Mouse (Mus musculus) cerebral cortex, adult 2 months (tissue): ENCODE measurements around the gene Stpg1.

Experiments used
- WGBS: fragments of 180-500 bp; shearing (Covaris S2); methylation state at CpG from one replicate; pipeline ENCODE4 v1.1.7; 2018; 5-methylcytosine and 5-hydroxymethylcytosine counted together

The Stpg1 gene

DNA sequence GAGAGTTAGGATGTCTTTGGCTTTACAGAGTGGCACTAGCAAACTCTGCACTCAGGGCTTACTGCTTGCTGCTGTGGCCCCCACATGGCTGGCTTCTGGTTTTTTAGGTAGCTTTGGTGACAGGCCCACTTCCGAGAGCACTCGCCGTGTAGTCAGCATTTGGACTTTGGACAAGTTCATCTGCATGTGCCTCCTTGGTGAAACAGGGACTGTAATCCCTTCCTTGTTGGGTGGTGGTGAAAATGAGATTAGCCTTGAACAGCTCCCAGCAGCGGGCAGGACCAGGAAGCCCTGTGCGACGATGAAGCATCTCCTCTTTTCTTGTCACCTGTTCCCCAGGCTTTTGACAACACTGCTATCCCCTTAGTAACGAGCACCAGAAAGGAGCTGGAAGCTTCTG is 19.3 kb downstream of the Stpg1 start:
- 89% methylated on average over 7 of the region's 7 CpGs for WGBS

DNA sequence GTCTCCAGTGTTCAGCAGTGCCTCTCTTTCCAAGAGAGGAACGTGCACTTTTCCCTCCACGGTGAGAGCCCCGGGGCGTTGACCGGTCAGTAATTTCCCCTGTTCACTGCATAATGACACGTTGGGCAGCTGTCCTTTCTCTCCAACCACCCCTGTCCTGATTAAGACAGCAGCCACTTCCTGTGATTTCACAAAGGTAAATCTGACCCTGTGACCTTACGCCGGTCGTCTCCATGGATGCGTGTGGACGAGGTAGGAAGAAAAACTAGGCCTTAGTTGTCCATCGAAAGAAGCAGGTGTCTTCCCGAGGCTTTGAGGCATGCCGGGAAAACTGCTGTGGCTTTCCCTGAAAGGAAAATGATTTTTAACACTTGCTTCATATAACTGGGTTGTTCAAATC is 20.3 kb downstream of the Stpg1 start:
- 85% methylated on average over 14 of the region's 14 CpGs for WGBS

DNA sequence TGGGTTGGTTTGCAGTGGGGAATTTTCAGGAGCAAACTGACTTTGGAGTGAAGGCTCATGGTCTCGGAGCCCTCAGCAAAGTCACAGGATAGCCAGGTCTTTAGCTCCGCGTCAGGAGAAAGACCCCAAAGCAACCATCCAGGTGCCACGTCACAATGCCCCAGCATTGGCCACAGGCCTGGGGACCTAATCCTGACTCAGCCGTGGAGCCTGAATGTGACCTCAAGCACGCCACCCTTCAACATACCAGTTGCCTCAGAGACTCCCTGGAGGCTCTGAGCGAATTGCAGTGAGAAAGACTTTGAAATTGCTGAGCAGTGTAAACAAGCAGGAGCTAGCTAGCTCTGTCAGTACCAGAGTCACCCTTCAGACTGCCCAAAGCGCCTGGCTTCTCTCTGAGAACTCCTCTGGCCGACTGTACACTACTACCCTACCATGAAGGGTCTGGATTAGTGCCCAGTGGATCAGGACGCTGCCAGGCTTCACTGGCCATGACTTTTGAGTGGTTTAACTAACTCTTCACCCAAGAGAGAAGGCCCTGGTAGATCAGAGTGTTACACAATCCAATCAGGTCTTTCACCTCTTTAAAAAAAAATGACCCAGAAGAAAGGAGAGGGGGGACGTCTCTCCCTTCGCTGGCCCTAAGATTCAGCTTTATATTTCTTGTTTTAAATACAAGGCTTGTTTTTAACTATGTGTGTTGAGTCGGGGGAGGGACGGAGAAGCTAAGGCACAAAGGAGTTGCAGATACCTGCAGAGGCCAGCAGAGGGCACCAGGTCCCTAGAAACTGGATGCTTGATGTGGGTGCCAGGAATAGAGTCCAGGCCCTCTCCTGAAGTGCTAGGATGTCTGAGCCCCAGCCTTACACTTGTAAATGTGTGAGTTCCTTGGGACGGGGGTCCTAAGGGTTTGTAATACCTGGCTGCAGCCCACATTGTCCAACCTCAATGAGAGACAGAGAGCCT is 22.0 kb downstream of the Stpg1 start:
- 71% methylated on average over 15 of the region's 15 CpGs for WGBS

DNA sequence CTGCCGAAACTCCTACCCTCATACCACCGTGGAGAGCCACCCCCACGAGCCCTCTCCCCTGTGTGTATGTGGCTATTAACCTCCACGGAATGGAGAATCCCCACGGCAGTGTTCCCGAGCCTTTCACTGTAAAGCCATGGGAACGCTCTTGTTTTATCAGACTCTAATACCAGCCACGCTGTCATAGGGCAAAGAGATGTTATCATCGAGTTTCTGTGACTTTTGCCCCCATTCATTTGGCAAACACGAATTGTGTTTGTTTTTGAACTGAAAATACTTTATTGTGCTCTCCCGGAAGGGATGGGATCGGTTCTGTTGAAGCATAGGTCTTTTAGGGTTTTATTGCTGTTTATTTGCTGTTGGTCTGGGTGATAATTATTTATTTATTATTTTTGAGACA is 23.5 kb downstream of the Stpg1 start:
- 85% methylated on average over 12 of the region's 12 CpGs for WGBS

DNA sequence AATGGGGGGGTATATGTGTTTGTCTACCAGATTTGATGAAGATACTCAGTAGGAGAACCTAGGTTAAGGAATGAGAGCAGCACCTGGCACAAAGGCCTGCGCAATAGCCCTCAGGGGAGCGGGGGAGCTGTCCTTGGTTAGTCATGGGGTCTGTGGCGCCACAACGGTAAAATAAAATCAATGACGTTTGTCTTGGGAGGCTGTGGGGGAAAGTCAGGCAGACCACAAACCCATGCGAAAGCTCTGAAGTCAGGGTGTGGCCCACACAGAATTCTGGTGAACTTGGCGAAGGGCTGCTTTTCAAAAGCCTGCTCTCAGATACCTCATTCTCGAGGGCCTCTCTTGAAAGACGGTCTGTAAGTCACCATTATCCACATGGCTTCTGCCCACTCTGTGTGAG is 25.8 kb downstream of the Stpg1 start:
- 85% methylated on average over 9 of the region's 9 CpGs for WGBS

DNA sequence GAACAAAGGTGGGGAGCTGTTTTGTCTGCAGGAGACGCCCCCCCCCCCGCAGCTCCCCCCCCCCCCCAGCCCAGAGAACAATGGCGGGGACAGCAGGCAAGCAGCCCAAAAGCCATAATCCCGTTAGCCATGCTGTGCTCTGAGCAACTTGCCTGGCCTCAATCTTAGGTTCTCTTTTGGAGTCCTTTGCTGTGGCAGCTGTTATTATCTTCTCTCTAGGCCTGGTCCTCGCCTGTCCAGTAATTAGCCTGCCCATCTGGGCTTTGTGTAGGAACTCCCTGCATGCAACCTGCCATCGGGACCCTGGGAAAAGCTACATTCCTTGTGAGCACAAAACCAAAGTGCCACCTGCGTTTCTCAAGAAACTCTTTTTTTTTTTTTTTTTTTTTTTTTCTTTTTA is 29.3 kb downstream of the Stpg1 start:
- 26% methylated on average over 6 of the region's 7 CpGs for WGBS

DNA sequence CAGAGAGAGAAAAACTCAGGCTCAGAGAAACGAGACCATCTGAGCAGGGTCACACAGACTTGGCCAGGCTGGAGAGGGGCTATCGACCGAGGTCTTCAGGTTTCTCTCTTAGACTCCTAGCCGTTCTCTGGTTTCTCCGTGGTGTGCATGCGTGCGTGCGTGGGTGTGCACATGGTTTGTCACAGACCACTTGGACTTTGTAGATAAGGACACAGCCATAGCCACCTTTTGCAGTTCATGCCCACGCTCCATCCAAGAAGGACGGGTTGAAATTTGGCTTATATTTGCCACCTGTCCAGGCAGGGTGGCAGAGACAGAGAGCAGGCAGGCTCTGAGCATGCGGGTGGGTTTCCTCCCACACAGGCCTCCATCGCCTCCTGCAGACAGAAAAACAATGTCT is 30.5 kb downstream of the Stpg1 start:
- WGBS, result 68% methylated on average over 12 of the region's 12 CpGs

DNA sequence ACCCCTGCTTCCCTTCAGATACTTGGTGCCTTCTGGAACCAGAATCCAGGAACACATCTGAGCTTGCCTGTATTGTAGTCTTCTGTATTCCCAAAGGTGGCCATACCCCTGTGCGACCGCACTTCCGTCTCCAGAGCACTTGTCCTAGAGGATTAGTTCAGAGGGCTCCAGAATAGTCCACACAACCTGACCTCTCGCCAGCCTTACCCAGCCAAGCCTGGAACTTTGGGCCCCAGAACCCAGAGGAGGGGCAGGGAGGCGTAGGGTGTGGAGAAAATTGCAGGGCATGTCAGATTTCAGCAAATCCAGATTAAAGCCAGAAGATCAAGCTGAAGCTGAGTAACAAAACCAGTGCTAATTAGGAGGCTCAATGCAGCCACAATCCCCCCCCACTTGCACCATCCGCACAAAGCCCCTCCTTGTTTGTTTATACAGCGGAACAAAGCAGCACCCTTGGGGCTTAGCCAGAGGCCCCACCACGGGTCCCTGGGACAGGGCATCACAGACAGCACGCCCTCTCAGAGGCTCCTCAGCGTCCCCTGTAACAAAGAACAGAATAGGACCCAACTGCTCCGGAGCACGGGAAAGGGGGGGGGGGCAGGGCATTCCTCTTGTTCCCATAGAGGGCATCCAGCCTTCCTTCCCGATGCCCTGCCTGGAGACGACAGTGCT is 31.6 kb downstream of the Stpg1 start:
- 38% methylated on average over 14 of the region's 14 CpGs for WGBS

DNA sequence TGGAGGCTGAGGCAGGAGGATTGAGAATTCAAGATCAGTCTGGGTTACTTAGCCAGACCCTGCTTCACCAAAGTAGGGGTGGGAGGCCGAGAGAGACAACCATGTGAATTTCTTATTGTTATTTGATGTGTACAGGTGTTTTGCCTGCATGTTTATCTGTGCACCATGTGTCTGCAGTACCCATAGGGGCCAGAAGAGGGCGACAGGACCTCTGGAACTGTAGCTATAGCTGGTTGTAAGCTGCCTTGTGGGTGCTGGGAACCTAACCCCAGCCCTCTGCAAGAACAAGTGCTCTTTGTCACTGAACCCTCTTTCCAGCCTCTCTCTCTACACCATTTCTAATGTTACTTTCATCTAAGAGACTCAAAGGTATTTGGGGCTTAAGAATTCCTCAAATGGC is 35.7 kb downstream of the Stpg1 start:
- 65% methylated on average over 2 of the region's 2 CpGs for WGBS

DNA sequence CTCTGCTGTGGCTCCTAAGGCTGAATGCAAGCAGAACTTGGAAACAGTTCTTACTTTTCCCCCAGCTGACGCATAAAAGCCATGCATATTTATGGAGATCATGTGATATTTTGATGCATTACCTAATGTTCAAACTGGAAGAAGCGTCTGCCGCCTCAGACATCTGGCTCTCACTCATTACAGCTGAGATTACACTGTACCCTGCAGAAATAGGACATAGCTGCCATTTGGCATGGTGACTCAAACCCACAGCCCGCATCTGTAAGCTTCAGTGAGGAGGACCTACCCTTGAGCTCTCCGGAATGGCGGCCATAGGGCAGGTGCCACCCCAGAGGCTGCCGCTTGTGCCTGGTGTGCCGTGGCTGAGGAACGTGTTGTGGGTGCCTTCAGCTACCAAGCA is 36.6 kb downstream of the Stpg1 start:
- 49% methylated on average over 9 of the region's 9 CpGs for WGBS

DNA sequence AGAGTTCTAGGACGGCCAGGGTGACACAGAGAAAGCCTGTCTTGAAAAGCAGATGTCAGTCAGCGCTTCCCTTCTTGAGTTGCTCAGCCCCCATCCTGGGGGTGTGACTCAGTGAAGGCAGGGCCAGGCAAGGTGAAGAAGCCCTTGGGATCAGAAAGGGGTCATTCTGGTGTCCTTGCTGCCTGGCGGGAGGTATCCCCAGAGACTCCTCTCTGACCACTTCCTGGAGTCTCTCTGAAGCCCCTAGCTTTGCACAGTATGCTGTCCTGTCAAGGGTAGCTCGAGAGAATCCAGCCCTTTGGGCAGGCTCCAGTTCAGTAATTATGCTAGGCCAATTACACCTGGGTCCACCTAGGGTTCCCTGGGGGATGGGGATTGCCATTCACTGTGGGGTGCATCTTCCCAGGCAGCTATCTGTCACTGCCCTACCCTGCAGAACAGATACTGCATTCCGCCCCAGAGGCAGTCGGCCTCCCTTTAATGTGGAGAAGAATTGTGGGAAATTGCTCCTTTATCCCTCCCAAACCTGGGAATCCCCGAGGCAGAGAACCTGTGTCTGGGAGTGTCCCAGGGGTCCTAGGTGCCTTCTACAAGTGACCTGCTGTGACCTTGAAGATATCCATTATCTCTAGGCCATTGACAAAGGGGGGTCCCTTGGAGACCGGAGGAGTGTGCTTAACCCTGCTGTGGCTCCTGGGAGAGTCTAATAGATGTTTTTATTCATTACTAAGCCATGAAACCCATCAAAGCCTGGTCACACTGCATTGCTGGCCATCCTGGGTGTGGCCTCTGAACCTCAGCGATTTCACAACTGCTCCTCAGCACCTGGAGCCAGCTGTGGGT is 37.4 kb downstream of the Stpg1 start:
- WGBS, result 58% methylated on average over 9 of the region's 9 CpGs

DNA sequence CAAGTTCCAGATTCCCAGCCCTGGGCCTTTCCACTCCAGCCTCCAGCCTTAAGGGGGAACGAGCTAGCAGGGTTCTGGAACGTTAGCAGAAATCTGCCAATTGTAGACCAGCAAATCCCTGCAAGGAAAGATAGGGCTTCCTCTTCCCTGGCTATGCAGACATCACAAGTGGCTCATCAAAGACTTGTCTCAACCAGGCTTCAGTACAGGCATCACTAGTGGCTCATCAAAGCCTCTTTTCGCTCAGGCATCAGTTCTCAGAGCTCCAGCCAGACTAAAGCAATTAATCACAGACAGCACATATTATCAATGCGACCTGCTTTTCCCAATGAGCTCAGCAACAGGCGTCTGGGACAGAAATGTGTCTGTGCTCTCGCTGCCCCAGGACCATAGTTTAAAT is 38.4 kb downstream of the Stpg1 start:
- 77% methylated on average over 6 of the region's 6 CpGs for WGBS

DNA sequence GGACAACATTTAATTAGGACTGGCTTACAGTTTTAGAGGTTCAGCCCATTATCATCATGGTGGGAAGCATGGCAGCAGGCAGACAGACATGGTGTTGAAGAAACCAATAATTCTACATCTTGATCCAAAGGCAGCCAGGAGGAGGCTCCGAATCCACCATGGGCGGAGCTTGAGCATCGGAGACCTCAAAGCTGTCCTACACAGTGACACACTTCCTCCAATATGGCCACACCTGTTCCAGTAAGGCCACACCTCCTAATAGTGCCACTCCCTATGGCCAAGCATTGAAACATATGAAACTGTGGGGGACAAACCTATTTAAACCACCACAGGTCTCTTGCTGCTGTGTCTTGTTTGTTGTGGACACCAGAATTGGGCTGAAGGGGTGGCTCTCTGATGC is 40.4 kb downstream of the Stpg1 start:
- 98% methylated on average over 3 of the region's 3 CpGs for WGBS

DNA sequence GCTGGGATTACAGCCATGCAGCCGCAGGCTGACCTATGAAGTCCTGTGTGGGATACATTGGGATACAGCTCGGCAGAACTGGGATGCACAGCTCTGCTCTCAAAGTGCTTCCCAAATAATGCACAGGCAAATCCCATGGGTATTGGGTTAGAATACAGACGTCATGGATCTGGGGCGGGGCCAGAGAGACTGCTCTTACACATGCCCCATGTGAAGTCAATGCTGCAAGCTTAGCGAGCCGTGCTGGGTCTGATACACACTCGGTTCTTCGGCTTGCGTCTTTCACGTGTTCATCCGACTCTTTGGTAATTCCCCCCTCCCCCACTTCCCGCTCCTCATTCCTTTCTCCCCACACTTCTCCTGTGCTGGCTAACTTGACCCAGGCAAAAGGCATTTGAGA is 44.5 kb downstream of the Stpg1 start:
- 88% methylated on average over 12 of the region's 12 CpGs for WGBS

DNA sequence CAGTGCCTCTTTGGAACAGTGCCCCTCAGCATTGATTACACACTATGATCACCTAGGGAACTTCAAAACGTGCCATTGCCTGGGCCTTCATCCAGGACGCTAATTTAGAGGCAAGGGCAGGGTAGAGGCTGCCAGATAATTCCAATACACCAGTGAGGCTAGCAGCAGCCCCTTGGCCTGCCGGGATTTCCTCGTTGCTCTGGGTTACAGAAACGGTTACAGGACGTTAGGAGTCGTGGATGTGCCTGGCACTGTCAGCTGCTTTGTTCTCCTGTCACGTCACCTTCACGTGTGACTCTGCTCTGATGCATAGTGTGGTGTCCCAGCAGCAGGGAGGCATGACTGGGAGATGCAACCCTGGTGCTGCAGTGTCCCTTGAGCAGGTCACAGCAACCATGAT is 45.5 kb downstream of the Stpg1 start:
- 57% methylated on average over 9 of the region's 9 CpGs for WGBS

DNA sequence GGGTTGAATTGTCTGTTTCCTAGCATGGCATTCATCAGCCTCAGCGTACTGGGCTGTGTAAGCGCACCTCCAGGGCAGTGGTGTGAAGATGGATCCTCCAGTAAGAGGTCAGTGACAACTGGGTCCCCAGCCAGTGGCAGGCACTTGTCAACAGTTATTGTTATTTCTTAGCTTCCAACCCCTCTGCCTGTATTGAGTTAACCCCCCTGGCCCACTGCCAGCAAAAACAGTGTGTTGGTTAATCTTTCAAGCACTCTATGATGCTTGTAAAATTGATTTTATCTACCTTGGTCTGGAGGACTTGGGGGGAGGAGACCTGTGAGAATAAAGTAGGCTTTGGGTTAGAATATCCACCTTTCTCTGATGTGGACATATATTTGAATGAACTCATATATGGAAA is 49.7 kb downstream of the Stpg1 start:
- WGBS, result 91% methylated on average over 2 of the region's 2 CpGs

DNA sequence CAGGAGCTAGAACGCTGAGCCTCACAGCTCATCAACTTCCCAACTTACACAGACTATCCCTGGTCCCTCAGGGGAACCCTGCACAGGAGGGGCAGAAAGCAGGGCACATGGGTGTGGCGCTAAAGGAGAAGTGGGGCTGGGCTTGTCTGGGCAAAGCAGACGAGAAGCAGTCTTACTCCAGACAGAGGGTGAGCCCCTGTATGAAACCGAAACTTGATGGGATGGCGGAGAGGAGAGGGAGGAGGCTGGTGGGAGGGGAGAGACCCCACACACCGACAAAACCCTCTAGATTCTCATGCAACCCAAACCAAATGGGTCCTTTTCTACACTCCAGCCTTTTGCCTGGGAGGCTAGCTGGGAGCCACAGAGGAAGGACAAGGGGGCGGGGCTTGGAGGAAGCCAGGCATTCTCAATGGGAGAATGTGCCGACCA is 50.5 kb downstream of the Stpg1 start:
- WGBS, result 44% methylated on average over 8 of the region's 8 CpGs

DNA sequence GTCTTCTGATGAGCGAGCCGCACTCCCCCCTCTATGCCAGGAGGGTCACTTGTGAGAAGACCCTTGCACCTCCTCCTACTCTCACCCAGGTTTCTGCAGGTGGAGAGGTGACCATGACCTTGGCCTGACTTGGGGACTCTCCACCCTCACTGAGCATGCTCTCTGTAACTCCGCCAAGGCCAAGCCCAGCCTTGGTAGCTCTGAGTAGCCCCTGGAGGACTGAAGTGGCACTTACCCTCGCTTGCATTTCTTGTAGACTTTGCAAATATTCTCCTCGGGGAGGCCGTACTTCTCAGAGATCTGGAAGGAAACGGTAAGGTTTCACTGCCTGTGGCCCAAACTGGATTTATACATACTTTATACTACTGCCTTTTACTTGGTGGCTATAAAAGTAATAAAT is 51.4 kb downstream of the Stpg1 start:
- WGBS, result 91% methylated on average over 7 of the region's 7 CpGs

DNA sequence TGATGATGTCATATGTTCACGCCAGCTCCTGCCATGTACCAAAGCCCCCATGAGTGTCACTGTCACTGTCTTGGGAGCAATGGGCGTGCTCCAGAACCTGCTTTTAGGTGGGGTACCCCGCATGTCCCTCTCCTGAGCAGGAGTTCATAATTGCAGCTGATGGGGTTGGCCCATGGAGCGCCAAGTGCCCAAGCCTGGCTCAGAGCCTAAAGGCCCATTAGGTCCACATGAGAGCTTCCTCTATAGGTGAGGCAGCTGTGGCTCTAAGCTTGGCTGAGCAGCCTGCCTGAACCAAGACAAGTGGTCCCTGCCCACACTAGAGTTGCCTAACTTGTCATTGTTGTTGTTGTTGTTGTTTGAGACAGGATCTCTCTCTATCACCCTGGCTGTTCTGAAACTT is 52.2 kb downstream of the Stpg1 start:
- 94% methylated on average over 4 of the region's 4 CpGs for WGBS

DNA sequence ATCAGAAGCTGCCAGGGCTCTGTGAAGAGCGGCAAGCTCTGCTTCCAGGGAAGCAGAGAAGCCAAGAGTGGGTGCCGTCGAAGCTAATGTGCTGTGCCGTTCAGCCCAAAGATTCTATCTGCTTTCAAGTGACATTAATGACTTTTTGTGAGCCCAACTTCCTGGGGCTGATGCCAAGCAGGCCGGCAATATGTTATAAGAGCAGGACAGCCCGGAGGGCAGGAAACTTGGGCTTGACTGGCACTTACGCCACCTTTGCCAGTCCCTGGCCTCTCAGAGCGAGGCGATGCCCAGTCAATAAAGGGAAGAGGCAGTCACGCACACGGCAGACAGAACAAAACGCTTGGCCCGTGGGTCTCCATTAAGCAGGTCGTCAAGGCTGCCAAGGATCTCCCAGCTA is 53.0 kb downstream of the Stpg1 start:
- WGBS, result 62% methylated on average over 14 of the region's 14 CpGs

DNA sequence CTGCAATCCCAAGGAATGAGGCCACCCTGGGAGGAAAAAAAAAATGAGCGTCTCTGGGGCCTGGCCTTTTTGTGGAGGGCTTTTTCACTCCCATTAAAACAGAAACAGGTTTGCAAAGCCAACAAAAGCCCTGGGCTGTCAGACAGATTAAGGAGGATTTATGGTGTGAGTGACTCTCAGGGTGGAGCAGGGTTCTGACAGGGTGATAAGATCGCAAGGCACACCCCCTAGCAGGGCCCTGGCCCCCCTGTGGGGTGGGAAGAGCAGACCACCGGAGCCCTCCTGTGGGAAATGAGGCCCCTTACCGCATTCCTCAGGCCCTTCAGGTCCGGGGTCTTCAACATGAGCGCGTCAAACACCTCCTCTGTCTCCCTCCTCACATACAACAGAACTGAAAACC is 53.5 kb downstream of the Stpg1 start:
- 72% methylated on average over 7 of the region's 7 CpGs for WGBS

DNA sequence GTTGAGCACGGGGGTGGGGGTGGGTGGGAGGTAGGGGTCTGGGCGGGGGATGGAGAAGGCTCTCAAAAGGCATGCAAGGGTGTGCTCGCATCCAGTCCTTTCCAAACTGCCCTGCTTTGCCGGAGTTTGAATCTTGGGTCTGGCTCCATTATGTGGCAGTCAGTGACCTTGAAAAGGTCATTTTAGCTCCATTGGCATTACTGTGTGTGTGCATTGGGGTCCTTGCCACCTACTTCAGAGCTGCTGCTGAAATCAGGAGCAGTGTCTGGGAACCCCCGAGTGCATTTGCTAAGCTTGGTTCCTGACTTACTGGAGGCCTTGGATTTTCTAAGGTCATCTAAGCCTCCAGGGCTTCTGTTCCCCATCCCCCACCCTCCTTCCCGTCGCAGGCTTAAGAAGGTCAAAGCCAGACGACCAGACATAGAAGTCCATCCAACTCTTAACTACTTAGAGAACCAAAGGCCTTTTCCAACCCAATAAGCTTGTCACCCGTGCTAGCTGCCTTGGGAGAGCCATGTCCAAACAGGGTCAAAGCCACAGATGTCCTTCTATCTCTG is 54.0 kb downstream of the Stpg1 start:
- 68% methylated on average over 9 of the region's 9 CpGs for WGBS
